Mouse (Mus musculus) megakaryocyte, embryonic 14.5 days (primary cell): Measurements from ENCODE around the gene Gm525.

Source experiments
- FLI1 ChIP-seq: IDR thresholded peaks from 2 replicates; pipeline ENCODE4 v1.6.1; 2012; ENCODE audit warnings: low read length, inconsistent platforms, mixed read lengths
- GATA1 ChIP-seq: IDR thresholded peaks from 3 replicates; pipeline ENCODE4 v1.6.1; 2012; ENCODE audit warnings: mixed read lengths, low read length, inconsistent platforms, borderline replicate concordance

- TF ChIP-seq GATA1 (no peak), FLI1 (no peak)
Measured at GRCm38 (mm10) chr11:89107180-89107807, 33.7 kb downstream of the Gm525 start.
